Mouse (Mus musculus): ENCODE measurements at regions not wholly inside any gene's neighbourhood (a gene's known extent, or its start where the extent isn't known, plus 50 kb on each side); places are given as distances from the start of the nearest gene placed in this dataset.

DNA sequence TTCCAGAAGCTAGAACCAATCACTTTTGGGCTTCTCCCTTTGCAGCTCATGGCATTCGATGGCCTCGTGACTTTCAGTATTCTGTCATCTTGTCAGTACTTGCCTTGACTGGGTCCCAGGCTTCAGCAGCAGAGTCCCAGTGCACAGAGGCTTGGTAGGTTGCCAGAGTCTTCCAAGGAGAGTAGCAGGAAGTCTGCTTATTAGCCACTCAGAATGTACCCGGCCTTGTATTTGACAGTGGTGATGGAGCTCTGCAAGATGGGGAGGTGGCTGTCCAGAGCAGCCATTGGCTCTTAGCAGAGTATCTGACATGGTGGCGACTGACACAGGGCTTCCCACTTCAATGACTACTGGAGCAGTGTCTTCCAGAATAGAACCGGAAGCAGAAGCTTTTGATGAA is 293.3 kb upstream of the Cdh5 start:
- Histone ChIP-seq H3K27ac (ENCODE audit: insufficient read depth, low read depth, low read length, poor library complexity, severe bottlenecking) (no peak overlapping the region), H3K4me3 (ENCODE audit: insufficient read depth in 1 of 2, low read depth in 1 of 2, low read length in 2 of 2, poor library complexity in 1 of 2, severe bottlenecking in 1 of 2) (no peak overlapping the region), H3K4me1 (ENCODE audit: control insufficient read depth in 2 of 2, insufficient read depth in 2 of 2, low read length in 2 of 2, poor library complexity in 1 of 2) (no peaks in the 10 kb centered on the region), H3K9ac (ENCODE audit: insufficient read depth, low read depth, low read length, poor library complexity, severe bottlenecking) (no peak overlapping the region), H3K36me3 (ENCODE audit: control insufficient read depth, insufficient read depth, low read length, poor library complexity, severe bottlenecking) (no peaks in the 10 kb centered on the region), H3K9me3 (ENCODE audit: control insufficient read depth, insufficient read depth, low read depth, low read length) (no peaks in the 10 kb centered on the region)
- no peak for TF ChIP-seq ZNF384 (IDR thresholded peaks at IDR 0.05; ENCODE audit: low read depth, low read length)
- TF ChIP-seq MAFK (IDR thresholded peaks at IDR 0.05; ENCODE audit: insufficient read depth, low read depth, low read length) = no peak
- TF ChIP-seq CHD2 (IDR thresholded peaks at IDR 0.05; ENCODE audit: low read depth, low read length) = no peak
- no peak for TF ChIP-seq HCFC1 (IDR thresholded peaks at IDR 0.05; ENCODE audit: borderline replicate concordance, insufficient read depth, low read length)
- TF ChIP-seq ZC3H11A (IDR thresholded peaks at IDR 0.05; ENCODE audit: borderline replicate concordance, low read depth, low read length) = no peak
- no peak for DNase-seq (ENCODE audit: low read depth, low spot score)
- in situ Hi-C loops (cut with MboI; ENCODE audit: low sequenced_read_pairs in 2 of 2, unreplicated experiment in 2 of 2) = no loop called here

DNA sequence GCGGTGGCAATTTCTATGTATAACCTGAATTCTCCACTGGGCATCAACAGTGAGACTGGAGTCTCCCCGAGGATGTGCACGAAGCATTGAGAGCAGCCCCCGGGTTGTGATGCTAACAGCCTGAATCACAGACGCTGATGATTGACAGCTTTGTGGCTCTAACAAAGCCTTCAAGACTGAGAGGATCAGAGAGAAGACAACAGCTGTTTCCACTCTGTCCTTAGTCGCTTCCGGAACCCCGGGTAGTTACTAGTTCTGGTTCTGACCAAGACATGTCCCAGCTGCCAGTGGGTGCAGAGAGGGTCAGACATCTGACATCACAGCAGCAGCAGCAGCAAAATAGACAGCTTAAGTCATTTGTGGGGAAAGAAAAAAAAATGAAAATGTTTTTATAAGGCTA is 292.8 kb upstream of the Cdh5 start:
- Histone ChIP-seq H3K9ac (ENCODE audit: insufficient read depth, low read depth, low read length, poor library complexity, severe bottlenecking) (no peak overlapping the region), H3K27ac (ENCODE audit: insufficient read depth, low read depth, low read length, poor library complexity, severe bottlenecking) (no peak overlapping the region), H3K4me1 (ENCODE audit: control insufficient read depth in 2 of 2, insufficient read depth in 2 of 2, low read length in 2 of 2, poor library complexity in 1 of 2) (no peaks in the 10 kb centered on the region), H3K9me3 (ENCODE audit: control insufficient read depth, insufficient read depth, low read depth, low read length) (no peaks in the 10 kb centered on the region), H3K4me3 (ENCODE audit: insufficient read depth in 1 of 2, low read depth in 1 of 2, low read length in 2 of 2, poor library complexity in 1 of 2, severe bottlenecking in 1 of 2) (no peak overlapping the region), H3K36me3 (ENCODE audit: control insufficient read depth, insufficient read depth, low read length, poor library complexity, severe bottlenecking) (no peaks in the 10 kb centered on the region)
- TF ChIP-seq ZNF384 (IDR thresholded peaks at IDR 0.05; ENCODE audit: low read depth, low read length) = no peak
- TF ChIP-seq CHD2 (IDR thresholded peaks at IDR 0.05; ENCODE audit: low read depth, low read length) = no peak
- TF ChIP-seq HCFC1 (IDR thresholded peaks at IDR 0.05; ENCODE audit: borderline replicate concordance, insufficient read depth, low read length) = no peak
- TF ChIP-seq ZC3H11A (IDR thresholded peaks at IDR 0.05; ENCODE audit: borderline replicate concordance, low read depth, low read length) = no peak
- TF ChIP-seq MAFK (IDR thresholded peaks at IDR 0.05; ENCODE audit: insufficient read depth, low read depth, low read length) = no peak
- in situ Hi-C loops (cut with MboI; ENCODE audit: low sequenced_read_pairs in 2 of 2, unreplicated experiment in 2 of 2) = no loop called here
- no peak for DNase-seq (ENCODE audit: low read depth, low spot score)

DNA sequence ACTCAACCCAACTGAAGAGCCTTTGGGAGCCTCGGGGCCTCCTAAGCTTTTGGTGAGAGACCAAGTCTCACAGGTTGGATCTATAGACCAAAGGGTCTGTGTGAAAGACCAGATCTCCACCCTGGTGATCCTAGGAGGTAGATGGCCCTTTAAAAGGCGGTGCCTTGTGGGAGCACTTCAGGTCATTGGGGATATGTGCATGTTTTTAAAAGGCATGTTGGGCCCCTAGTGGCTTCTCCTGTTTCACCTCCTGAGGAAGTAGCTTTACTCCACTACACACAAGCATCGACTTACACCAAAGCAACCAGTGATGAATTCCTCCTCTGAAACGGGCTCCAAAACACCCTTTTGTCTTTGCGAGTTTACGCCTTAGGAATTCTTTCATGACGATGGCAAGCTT is 292.3 kb upstream of the Cdh5 start:
- in situ Hi-C loops (cut with MboI; ENCODE audit: low sequenced_read_pairs in 2 of 2, unreplicated experiment in 2 of 2) = no loop called here
- no peaks in the 10 kb centered on the region for H3K36me3 ChIP-seq (ENCODE audit: control insufficient read depth, insufficient read depth, low read length, poor library complexity, severe bottlenecking)
- H3K9me3 ChIP-seq (ENCODE audit: control insufficient read depth, insufficient read depth, low read depth, low read length) = no peaks in the 10 kb centered on the region
- no peaks in the 10 kb centered on the region for H3K4me1 ChIP-seq (ENCODE audit: control insufficient read depth in 2 of 2, insufficient read depth in 2 of 2, low read length in 2 of 2, poor library complexity in 1 of 2)
- H3K4me3 ChIP-seq (ENCODE audit: insufficient read depth in 1 of 2, low read depth in 1 of 2, low read length in 2 of 2, poor library complexity in 1 of 2, severe bottlenecking in 1 of 2) = no peak overlapping the region
- TF ChIP-seq ZNF384 (IDR thresholded peaks at IDR 0.05; ENCODE audit: low read depth, low read length) (no peak), ZC3H11A (IDR thresholded peaks at IDR 0.05; ENCODE audit: borderline replicate concordance, low read depth, low read length) (no peak), MAFK (IDR thresholded peaks at IDR 0.05; ENCODE audit: insufficient read depth, low read depth, low read length) (no peak), HCFC1 (IDR thresholded peaks at IDR 0.05; ENCODE audit: borderline replicate concordance, insufficient read depth, low read length) (no peak), CHD2 (IDR thresholded peaks at IDR 0.05; ENCODE audit: low read depth, low read length) (no peak)
- no peak overlapping the region for H3K27ac ChIP-seq (ENCODE audit: insufficient read depth, low read depth, low read length, poor library complexity, severe bottlenecking)
- H3K9ac ChIP-seq (ENCODE audit: insufficient read depth, low read depth, low read length, poor library complexity, severe bottlenecking) = no peak overlapping the region
- no peak for DNase-seq (ENCODE audit: low read depth, low spot score)

DNA sequence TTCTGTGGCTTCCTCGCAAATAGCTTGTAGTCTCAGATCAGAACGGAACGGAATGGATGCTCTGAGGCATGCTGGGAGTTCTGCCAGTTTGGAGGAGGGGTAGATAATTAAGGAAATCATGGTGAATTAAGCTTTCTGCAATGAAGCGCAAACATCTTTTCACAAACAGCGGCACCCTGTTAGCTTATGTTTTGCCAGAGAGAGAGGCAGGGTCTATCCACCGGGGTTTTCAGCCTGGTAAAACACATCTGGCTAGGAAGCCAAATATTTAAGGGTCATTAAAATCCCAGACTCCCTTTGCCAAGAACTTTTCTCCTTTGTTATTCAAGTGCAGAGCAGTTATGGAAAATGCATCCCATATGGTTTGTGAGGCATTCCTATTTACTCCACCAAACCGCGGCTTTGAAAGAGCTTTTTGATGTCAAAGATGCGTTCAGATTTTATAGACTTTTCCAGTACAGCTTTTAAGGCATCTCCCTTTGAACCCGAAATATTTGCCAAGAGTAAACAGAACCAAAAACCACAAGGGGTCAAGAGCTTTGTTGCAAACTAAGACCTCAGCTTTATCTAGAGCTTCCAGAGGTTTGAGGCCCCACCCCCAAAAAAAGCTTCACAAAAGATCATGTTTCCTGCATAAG is 287.4 kb upstream of the Cdh5 start:
- no peak for TF ChIP-seq MAFK (IDR thresholded peaks at IDR 0.05; ENCODE audit: insufficient read depth, low read depth, low read length)
- TF ChIP-seq HCFC1 (IDR thresholded peaks at IDR 0.05; ENCODE audit: borderline replicate concordance, insufficient read depth, low read length) = no peak
- TF ChIP-seq CHD2 (IDR thresholded peaks at IDR 0.05; ENCODE audit: low read depth, low read length) = no peak
- no peak for TF ChIP-seq ZNF384 (IDR thresholded peaks at IDR 0.05; ENCODE audit: low read depth, low read length)
- TF ChIP-seq ZC3H11A (IDR thresholded peaks at IDR 0.05; ENCODE audit: borderline replicate concordance, low read depth, low read length) = no peak
- DNase-seq (ENCODE audit: low read depth, low spot score) = no peak
- in situ Hi-C loops (cut with MboI; ENCODE audit: low sequenced_read_pairs in 2 of 2, unreplicated experiment in 2 of 2) = no loop called here
- H3K27ac ChIP-seq (ENCODE audit: insufficient read depth, low read depth, low read length, poor library complexity, severe bottlenecking) = no peak overlapping the region
- no peaks in the 10 kb centered on the region for H3K36me3 ChIP-seq (ENCODE audit: control insufficient read depth, insufficient read depth, low read length, poor library complexity, severe bottlenecking)
- no peak overlapping the region for H3K9ac ChIP-seq (ENCODE audit: insufficient read depth, low read depth, low read length, poor library complexity, severe bottlenecking)
- no peak overlapping the region for H3K4me3 ChIP-seq (ENCODE audit: insufficient read depth in 1 of 2, low read depth in 1 of 2, low read length in 2 of 2, poor library complexity in 1 of 2, severe bottlenecking in 1 of 2)
- no peaks in the 10 kb centered on the region for H3K9me3 ChIP-seq (ENCODE audit: control insufficient read depth, insufficient read depth, low read depth, low read length)
- no peaks in the 10 kb centered on the region for H3K4me1 ChIP-seq (ENCODE audit: control insufficient read depth in 2 of 2, insufficient read depth in 2 of 2, low read length in 2 of 2, poor library complexity in 1 of 2)
